Mouse (Mus musculus): ENCODE data around the gene Clk3. TPM values are rescaled to one million over a fixed set of nuclear protein-coding genes. Genes with fewer than 3 reads are reported as not detected.

The Clk3 gene
- polyA plus RNA-seq, 2 experiments = 88.0 to 136 TPM

GRCm38 (mm10) chr9:57789733-57790132 is 24.1 kb upstream of the Clk3 start:
- DNase-seq (ENCODE audit: low read depth in 3 of 3, low spot score in 3 of 3) (no peak), ATAC-seq (ENCODE audit: insufficient read depth) (no peak)
- 38% methylated on average over 3 of the region's 3 CpGs for WGBS (ENCODE audit: insufficient replicate concordance)
- no peak overlapping the region for H3K9ac ChIP-seq (replicated peaks)
- H3K27me3 ChIP-seq (ENCODE audit: control insufficient read depth, insufficient read depth, low read length) = no peaks in the 10 kb centered on the region
- H3K27ac ChIP-seq = no peak overlapping the region
- no peaks in the 10 kb centered on the region for H3K4me1 ChIP-seq (replicated peaks; ENCODE audit: control insufficient read depth in 2 of 2, insufficient read depth in 2 of 2, low read length in 1 of 2)
- H3K9me3 ChIP-seq (ENCODE audit: control insufficient read depth, low read length) = no peaks in the 10 kb centered on the region; the same call in 1 of the 2 replicates
- no peak for TF ChIP-seq EP300 (IDR thresholded peaks at IDR 0.05; ENCODE audit: low read depth)
- TF ChIP-seq CTCF (IDR thresholded peaks at IDR 0.05; ENCODE audit: low read depth) = no peak
- peaks cover 7% of the 10 kb centered on the region; the same call in 1 of the 2 replicates for H3K36me3 ChIP-seq (replicated peaks; ENCODE audit: control insufficient read depth, insufficient read depth, low read depth)
- H3K4me2 ChIP-seq (ENCODE audit: low read depth) = no peak overlapping the region
- H3K4me3 ChIP-seq (ENCODE audit: insufficient read depth in 1 of 2, low read depth in 2 of 2, low read length in 2 of 2) = no peak overlapping the region

GRCm38 (mm10) chr9:57782656-57783055 is 17.0 kb upstream of the Clk3 start:
- no peak for ATAC-seq (ENCODE audit: insufficient read depth)
- Histone ChIP-seq H3K9ac (replicated peaks) (no peak overlapping the region), H3K27ac (no peak overlapping the region), H3K27me3 (ENCODE audit: control insufficient read depth, insufficient read depth, low read length) (no peaks in the 10 kb centered on the region), H3K4me3 (ENCODE audit: insufficient read depth in 1 of 2, low read depth in 2 of 2, low read length in 2 of 2) (no peak overlapping the region), H3K9me3 (ENCODE audit: control insufficient read depth, low read length) (no peaks in the 10 kb centered on the region; the same call in 1 of the 2 replicates), H3K4me1 (replicated peaks; ENCODE audit: control insufficient read depth in 2 of 2, insufficient read depth in 2 of 2, low read length in 1 of 2) (no peaks in the 10 kb centered on the region), H3K36me3 (replicated peaks; ENCODE audit: control insufficient read depth, insufficient read depth, low read depth) (no peaks in the 10 kb centered on the region), H3K4me2 (ENCODE audit: low read depth) (no peak overlapping the region)
- 80% methylated on average over 3 of the region's 3 CpGs for WGBS (ENCODE audit: insufficient replicate concordance)
- no peak for DNase-seq (ENCODE audit: low read depth in 3 of 3, low spot score in 3 of 3)
- TF ChIP-seq CTCF (IDR thresholded peaks at IDR 0.05; ENCODE audit: low read depth) (no peak), EP300 (IDR thresholded peaks at IDR 0.05; ENCODE audit: low read depth) (no peak)

GRCm38 (mm10) chr9:57775736-57776135 is 10.1 kb upstream of the Clk3 start:
- Histone ChIP-seq H3K4me3 (ENCODE audit: insufficient read depth in 1 of 2, low read depth in 2 of 2, low read length in 2 of 2) (no peak overlapping the region), H3K27me3 (ENCODE audit: control insufficient read depth, insufficient read depth, low read length) (no peaks in the 10 kb centered on the region), H3K9ac (replicated peaks) (no peak overlapping the region), H3K4me2 (ENCODE audit: low read depth) (no peak overlapping the region), H3K9me3 (ENCODE audit: control insufficient read depth, low read length) (no peaks in the 10 kb centered on the region), H3K27ac (no peak overlapping the region), H3K36me3 (replicated peaks; ENCODE audit: control insufficient read depth, insufficient read depth, low read depth) (no peaks in the 10 kb centered on the region), H3K4me1 (replicated peaks; ENCODE audit: control insufficient read depth in 2 of 2, insufficient read depth in 2 of 2, low read length in 1 of 2) (peaks cover 35 to 42% of the 10 kb centered on the region in 2 experiments)
- ATAC-seq (ENCODE audit: insufficient read depth) (no peak), DNase-seq (ENCODE audit: low read depth in 3 of 3, low spot score in 3 of 3) (no peak)
- WGBS (ENCODE audit: insufficient replicate concordance) = 59% methylated on average over 4 of the region's 4 CpGs
- TF ChIP-seq CTCF (IDR thresholded peaks at IDR 0.05; ENCODE audit: low read depth) = no peak
- no peak for TF ChIP-seq EP300 (IDR thresholded peaks at IDR 0.05; ENCODE audit: low read depth)

GRCm38 (mm10) chr9:57775026-57775425 is 9.4 kb upstream of the Clk3 start:
- no peak overlapping the region for H3K9ac ChIP-seq (replicated peaks)
- H3K4me2 ChIP-seq (ENCODE audit: low read depth) = no peak overlapping the region
- no peak for ATAC-seq (ENCODE audit: insufficient read depth)
- H3K9me3 ChIP-seq (ENCODE audit: control insufficient read depth, low read length) = no peaks in the 10 kb centered on the region
- peaks cover 38 to 48% of the 10 kb centered on the region in 2 experiments for H3K4me1 ChIP-seq (replicated peaks; ENCODE audit: control insufficient read depth in 2 of 2, insufficient read depth in 2 of 2, low read length in 1 of 2)
- DNase-seq (ENCODE audit: low read depth in 3 of 3, low spot score in 3 of 3) = no peak
- 41% methylated on average over 5 of the region's 5 CpGs for WGBS (ENCODE audit: insufficient replicate concordance)
- no peaks in the 10 kb centered on the region for H3K36me3 ChIP-seq (replicated peaks; ENCODE audit: control insufficient read depth, insufficient read depth, low read depth)
- no peak overlapping the region for H3K27ac ChIP-seq
- no peak overlapping the region for H3K4me3 ChIP-seq (ENCODE audit: insufficient read depth in 1 of 2, low read depth in 2 of 2, low read length in 2 of 2)
- no peak for TF ChIP-seq EP300 (IDR thresholded peaks at IDR 0.05; ENCODE audit: low read depth)
- no peak for TF ChIP-seq CTCF (IDR thresholded peaks at IDR 0.05; ENCODE audit: low read depth)
- no peaks in the 10 kb centered on the region for H3K27me3 ChIP-seq (ENCODE audit: control insufficient read depth, insufficient read depth, low read length)

- H3K4me2 ChIP-seq (ENCODE audit: low read depth) = peak overlapping the region; percentile 45
- H3K27me3 ChIP-seq (ENCODE audit: control insufficient read depth, insufficient read depth, low read length) = no peaks in the 10 kb centered on the region
- 3% methylated on average over 1 of the region's 1 CpGs for WGBS (ENCODE audit: insufficient replicate concordance)
- no peak overlapping the region for H3K4me3 ChIP-seq (ENCODE audit: insufficient read depth in 1 of 2, low read depth in 2 of 2, low read length in 2 of 2)
- no peaks in the 10 kb centered on the region for H3K9me3 ChIP-seq (ENCODE audit: control insufficient read depth, low read length)
- peak overlapping the region; percentile 52 for H3K9ac ChIP-seq (replicated peaks)
- DNase-seq (ENCODE audit: low read depth in 3 of 3, low spot score in 3 of 3) (peak in 2 of 3 experiments; percentile 44 to 52), ATAC-seq (ENCODE audit: insufficient read depth) (no peak)
- peak; percentile 78 for TF ChIP-seq CTCF (IDR thresholded peaks at IDR 0.05; ENCODE audit: low read depth)
- TF ChIP-seq EP300 (IDR thresholded peaks at IDR 0.05; ENCODE audit: low read depth) = peak; percentile 3; the same call in 1 of the 2 replicates
- H3K36me3 ChIP-seq (replicated peaks; ENCODE audit: control insufficient read depth, insufficient read depth, low read depth) = no peaks in the 10 kb centered on the region
- peak overlapping the region; percentile 100 for H3K27ac ChIP-seq
- H3K4me1 ChIP-seq (replicated peaks; ENCODE audit: control insufficient read depth in 2 of 2, insufficient read depth in 2 of 2, low read length in 1 of 2) = peaks cover 45 to 57% of the 10 kb centered on the region in 2 experiments
These were observed 8.5 kb upstream of the Clk3 start for GRCm38 (mm10) chr9:57774168-57774567.
